Mouse (Mus musculus) gastrocnemius, adult 2 months (tissue): ENCODE data around the gene Lamp2. TPM values are rescaled to one million over a fixed set of nuclear protein-coding genes. Genes with fewer than 3 reads are reported as not detected.

Source experiments
- DNase-seq: peaks from one replicate; pipeline ENCODE4 v3.0.0; 2022
- H3K27ac ChIP-seq: fragments of 200-600 bp; 2 replicates; pipeline ENCODE4 v1.8.1; 2022; ENCODE audit warnings: mild to moderate bottlenecking
- H3K4me3 ChIP-seq: fragments of 200-600 bp; 2 replicates; pipeline ENCODE4 v1.8.1; 2022; ENCODE audit warnings: mild to moderate bottlenecking, moderate library complexity
- CTCF ChIP-seq: fragments of 200-600 bp; IDR thresholded peaks from 2 replicates; pipeline ENCODE4 v1.8.1; 2022; ENCODE audit warnings: antibody characterized with exemption, mild to moderate bottlenecking, moderate library complexity
- intact Hi-C: fragments of 180-260 bp; cut with DNase I; formaldehyde crosslinking; loops from one replicate; pipeline ENCODE4 v1.15.1; 2025
- total RNA-seq, 2 experiments: library from RNA; stranded (reverse); gene quantifications; 2 replicates each; pipeline ENCODE4 v1.2.3; 2021

Lamp2 gene
- total RNA-seq, 2 experiments from 2014 or later = 63.3 to 74.6 TPM

- intact Hi-C loops = no loop called here
- no peak for DNase-seq
- Histone ChIP-seq H3K27ac (peak overlapping the region; percentile 92), H3K4me3 (peak overlapping the region; percentile 83)
- no peak for TF ChIP-seq CTCF
Measured at GRCm38 (mm10) chrX:38455474-38455873, 780 bp downstream of the Lamp2 start.

GRCm38 (mm10) chrX:38454900-38455299 lies 1.4 kb downstream of the Lamp2 start:
- TF ChIP-seq CTCF = no peak
- Histone ChIP-seq H3K27ac (peak overlapping the region; percentile 92), H3K4me3 (peak overlapping the region; percentile 83)
- DNase-seq = no peak
- intact Hi-C loops = no loop called here

- Histone ChIP-seq H3K4me3 (0 out of 2 replicates have a peak overlapping the region, but pooled peaks have one; percentile 83), H3K27ac (no peak overlapping the region)
- intact Hi-C loops = no loop called here
- no peak for TF ChIP-seq CTCF
- DNase-seq = no peak
Measured at GRCm38 (mm10) chrX:38453924-38454323, 2.3 kb downstream of the Lamp2 start.

- TF ChIP-seq CTCF = no peak
- DNase-seq = peak; percentile 32
- no peak overlapping the region for H3K27ac ChIP-seq
- H3K4me3 ChIP-seq = no peak overlapping the region
- intact Hi-C loops = no loop called here
Measured at GRCm38 (mm10) chrX:38450476-38450875, 5.8 kb downstream of the Lamp2 start.

GRCm38 (mm10) chrX:38445705-38446104 lies 10.5 kb downstream of the Lamp2 start:
- intact Hi-C loops = no loop called here
- no peak for TF ChIP-seq CTCF
- no peak overlapping the region for H3K4me3 ChIP-seq
- DNase-seq = no peak
- no peak overlapping the region for H3K27ac ChIP-seq

- intact Hi-C loops = no loop called here
- DNase-seq = no peak
- TF ChIP-seq CTCF = no peak
Measured at GRCm38 (mm10) chrX:38442425-38442824, 13.8 kb downstream of the Lamp2 start.

GRCm38 (mm10) chrX:38439629-38440028 lies 16.6 kb downstream of the Lamp2 start:
- intact Hi-C loops = loop anchor here (5.0 kb wide), 1 partner anchor 102 kb away; no protein-coding TSS in a partner anchor
- DNase-seq = no peak
- no peak for TF ChIP-seq CTCF
- Histone ChIP-seq H3K27ac (peak overlapping the region; percentile 63), H3K4me3 (no peak overlapping the region)

More at GRCm38 (mm10) chrX:38442425-38442824, 13.8 kb downstream of the Lamp2 start:
- no peak overlapping the region for H3K27ac ChIP-seq
- no peak overlapping the region for H3K4me3 ChIP-seq

GRCm38 (mm10) chrX:38438147-38438791 lies 18.0 kb downstream of the Lamp2 start:
- Histone ChIP-seq H3K4me3 (no peak overlapping the region), H3K27ac (peak overlapping the region; percentile 24)
- intact Hi-C loops = loop anchor here (5.0 kb wide), 1 partner anchor 101 kb away; no protein-coding TSS in a partner anchor
- TF ChIP-seq CTCF = peak; percentile 89
- DNase-seq = peak; percentile 82

- H3K27ac ChIP-seq = peak overlapping the region; percentile 28; the same call in 1 of the 2 replicates
- intact Hi-C loops = loop anchor here (5.0 kb wide), 1 partner anchor 112 kb away; the partner anchor contains the start of gene Atp1b4
Measured at GRCm38 (mm10) chrX:38429455-38429854, 26.8 kb downstream of the Lamp2 start.

GRCm38 (mm10) chrX:38428818-38429440 lies 27.3 kb downstream of the Lamp2 start:
- peak; percentile 35 for DNase-seq
- intact Hi-C loops = loop anchor here (5.0 kb wide), 1 partner anchor 112 kb away; the partner anchor contains the start of gene Atp1b4
- Histone ChIP-seq H3K4me3 (no peak overlapping the region), H3K27ac (peak overlapping the region; percentile 28; the same call in 1 of the 2 replicates)
- TF ChIP-seq CTCF = no peak

More at GRCm38 (mm10) chrX:38429455-38429854, 26.8 kb downstream of the Lamp2 start:
- no peak for TF ChIP-seq CTCF
- DNase-seq = no peak
- H3K4me3 ChIP-seq = no peak overlapping the region

GRCm38 (mm10) chrX:38426043-38426442 lies 30.2 kb downstream of the Lamp2 start:
- no peak for DNase-seq
- Histone ChIP-seq H3K4me3 (no peak overlapping the region), H3K27ac (no peak overlapping the region)
- no peak for TF ChIP-seq CTCF
- intact Hi-C loops = loop anchor here (5.0 kb wide), 1 partner anchor 109 kb away; the partner anchor contains the start of gene Atp1b4

GRCm38 (mm10) chrX:38423096-38423495 lies 33.2 kb downstream of the Lamp2 start:
- no peak for DNase-seq
- no peak for TF ChIP-seq CTCF
- intact Hi-C loops = no loop called here
- no peak overlapping the region for H3K4me3 ChIP-seq
- H3K27ac ChIP-seq = peak overlapping the region; percentile 46; the same call in 1 of the 2 replicates

- no peak for DNase-seq
- H3K27ac ChIP-seq = peak overlapping the region; percentile 46
- intact Hi-C loops = no loop called here
- no peak for TF ChIP-seq CTCF
- no peak overlapping the region for H3K4me3 ChIP-seq
Measured at GRCm38 (mm10) chrX:38422396-38422795, 33.9 kb downstream of the Lamp2 start.
